Mouse (Mus musculus): ENCODE measurements at regions not wholly inside any gene's neighbourhood (a gene's known extent, or its start where the extent isn't known, plus 50 kb on each side); places are given as distances from the start of the nearest gene placed in this dataset.

DNA sequence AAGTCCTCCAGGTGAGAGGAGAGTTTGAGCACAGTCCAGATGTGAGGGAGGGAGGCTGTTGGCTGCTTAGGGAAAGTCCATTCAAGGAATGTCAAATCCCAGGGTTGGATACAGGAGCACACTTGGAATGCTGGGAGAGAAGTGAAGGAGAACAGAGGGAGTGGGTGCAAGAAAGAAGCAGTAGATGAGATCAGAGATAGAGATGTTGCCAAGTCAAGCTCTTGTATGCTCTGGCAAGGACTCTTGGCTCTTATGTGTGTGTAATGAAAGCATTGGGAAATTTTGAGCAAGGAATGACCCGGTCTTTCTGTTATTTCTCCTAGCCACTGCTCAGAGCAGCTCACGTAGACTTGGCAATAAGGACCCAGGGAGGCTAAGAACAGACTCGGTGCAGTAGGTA lies 488.6 kb downstream of the Adgrl2 start:
- TF ChIP-seq POLR2A (IDR thresholded peaks at IDR 0.05; ENCODE audit: low read depth, low read length), result no peak
- TF ChIP-seq CTCF (IDR thresholded peaks at IDR 0.05; ENCODE audit: borderline replicate concordance, insufficient read depth, low read length), result no peak

Data from embryonic fibroblast, embryonic 13.5 days (primary cell).